Comparison of ENCODE assay signal across 8 mouse cellular contexts in the genomic region with DNA sequence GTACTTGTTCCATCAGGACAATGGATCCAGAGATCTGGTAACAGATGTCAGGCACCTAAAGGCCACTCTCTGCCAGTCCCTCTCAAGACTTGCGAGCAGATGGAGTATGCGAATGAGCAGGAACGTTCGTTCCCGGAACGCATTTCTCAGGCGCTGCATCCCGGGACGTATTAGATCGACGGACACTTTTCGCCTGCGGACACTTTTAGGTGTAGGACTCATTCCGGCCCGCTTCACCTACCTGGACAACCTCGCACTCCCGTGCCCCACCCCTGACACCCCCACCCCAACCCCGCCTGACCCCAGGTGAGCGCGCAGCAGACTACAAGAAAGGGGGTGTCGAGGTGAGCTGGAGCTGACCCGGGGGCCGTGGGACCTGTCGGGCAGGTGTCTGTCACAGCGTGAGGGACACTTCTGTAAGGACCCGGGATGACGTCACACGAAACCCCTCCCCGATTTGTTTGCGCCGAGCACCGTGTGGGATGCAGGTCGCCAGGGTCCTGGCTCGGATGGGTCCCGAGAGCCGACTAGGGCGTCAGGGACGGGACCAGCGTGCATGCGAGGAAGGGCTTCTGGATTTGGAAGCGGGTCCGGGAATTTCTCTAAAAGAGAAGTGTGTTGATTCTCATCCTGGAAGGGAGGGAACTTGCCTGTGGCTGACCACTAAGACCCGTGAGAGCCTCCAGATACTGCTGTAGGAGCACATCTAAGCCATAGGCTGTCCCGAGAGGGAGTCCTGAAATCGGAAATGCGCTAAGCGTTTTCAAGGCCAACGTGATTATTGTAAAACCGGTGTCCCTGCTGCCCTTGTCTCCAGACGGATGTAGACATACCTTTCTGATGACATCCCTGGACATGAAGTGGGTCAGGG. TPM values are rescaled to one million over a fixed set of nuclear protein-coding genes. Genes with fewer than 3 reads are reported as not detected.
A peak's percentile ranks its signal among the peaks of the same experiment; 100 is the strongest.
DNase-seq lines count a peak whose midpoint lies in the region; ATAC-seq lines count a peak whose summit lies in the region.

A gene (plus strand): TSS at position 202 of the 871 bp plus-strand sequence.

- DNase-seq in ZHBTc4 (ENCODE audit: low read depth, low spot score): peak; percentile 79
- DNase-seq in cerebellum, postnatal 36 days: peak; percentile 73 to 89
- peak; percentile 63 to 70 for DNase-seq in frontal cortex, postnatal 36 days (ENCODE audit: low spot score in 2 of 2)
- DNase-seq in hindbrain, embryonic 14.5 days (ENCODE audit: low spot score): peak; percentile 86
- peak; percentile 65 to 75 for DNase-seq in layer of hippocampus, postnatal 25 days (ENCODE audit: extremely low spot score in 1 of 2, low spot score in 1 of 2)
- peak; percentile 69 to 78 for DNase-seq in lung, postnatal 4 days
- peak; percentile 76 for DNase-seq in right cerebral cortex, postnatal 10 days (ENCODE audit: low spot score in 2 of 2)
- peak; percentile 46 to 67 for DNase-seq in urinary bladder, postnatal 4 days (ENCODE audit: low spot score in 2 of 2)

- peaks cover 9% of the 10 kb centered on the region for H3K4me1 ChIP-seq in hindbrain, embryonic 14.5 days (replicated peaks; ENCODE audit: control insufficient read depth, insufficient read depth, low read length)

- peak within 1 kb of the TSS; percentile 86 for H3K9ac ChIP-seq in hindbrain, embryonic 14.5 days

- no peaks in the 10 kb centered on the region for H3K27me3 ChIP-seq in hindbrain, embryonic 14.5 days (ENCODE audit: control insufficient read depth, insufficient read depth, low read length)

- H3K27ac ChIP-seq in hindbrain, embryonic 14.5 days: peak within 1 kb of the TSS; percentile 32; the same call in 1 of the 2 replicates

- 1% methylated on average over 50 of the region's 50 CpGs for WGBS in hindbrain, embryonic 14.5 days

- H3K36me3 ChIP-seq in hindbrain, embryonic 14.5 days (replicated peaks; ENCODE audit: control insufficient read depth, insufficient read depth): peaks cover 6% of the 10 kb centered on the region

- ATAC-seq in hindbrain, embryonic 14.5 days (ENCODE audit: low FRiP score): peak; percentile 65

- H3K9me3 ChIP-seq in hindbrain, embryonic 14.5 days (ENCODE audit: control insufficient read depth, low read length): no peaks in the 10 kb centered on the region

- peak within 1 kb of the TSS; percentile 76 for H3K4me3 ChIP-seq in hindbrain, embryonic 14.5 days (replicated peaks; ENCODE audit: low read length)

- peak within 1 kb of the TSS; percentile 91 for H3K4me2 ChIP-seq in hindbrain, embryonic 14.5 days (replicated peaks)

RNA-seq across cellular contexts. Expression of the gene that starts here (rescaled TPM):
- 14.5 and 16.5 TPM in 2 replicates for polyA plus RNA-seq in hindbrain, embryonic 14.5 days (2014; fragmentation: Nextera tagmentation; extraction: Ambion mirVana)
- 10 to 100 TPM; 14.8 to 22.0 TPM for total RNA-seq in layer of hippocampus, postnatal 25 days (2021)

Comparison
In these comparisons a context has a peak if more than half of its experiments do, and no peak if none do; other contexts are left out.
1. Peak in every context shown above with its lines: DNase-seq, ATAC-seq, H3K4me3 ChIP-seq and H3K27ac ChIP-seq.